Mouse (Mus musculus): Measurements from ENCODE around the gene Rasal3. TPM values are rescaled to one million over a fixed set of nuclear protein-coding genes. Genes with fewer than 3 reads are reported as not detected.
A peak's percentile ranks its signal among the peaks of the same experiment; 100 is the strongest.

Rasal3 gene
- polyA plus RNA-seq, 1 experiment = 0.96 TPM

DNA sequence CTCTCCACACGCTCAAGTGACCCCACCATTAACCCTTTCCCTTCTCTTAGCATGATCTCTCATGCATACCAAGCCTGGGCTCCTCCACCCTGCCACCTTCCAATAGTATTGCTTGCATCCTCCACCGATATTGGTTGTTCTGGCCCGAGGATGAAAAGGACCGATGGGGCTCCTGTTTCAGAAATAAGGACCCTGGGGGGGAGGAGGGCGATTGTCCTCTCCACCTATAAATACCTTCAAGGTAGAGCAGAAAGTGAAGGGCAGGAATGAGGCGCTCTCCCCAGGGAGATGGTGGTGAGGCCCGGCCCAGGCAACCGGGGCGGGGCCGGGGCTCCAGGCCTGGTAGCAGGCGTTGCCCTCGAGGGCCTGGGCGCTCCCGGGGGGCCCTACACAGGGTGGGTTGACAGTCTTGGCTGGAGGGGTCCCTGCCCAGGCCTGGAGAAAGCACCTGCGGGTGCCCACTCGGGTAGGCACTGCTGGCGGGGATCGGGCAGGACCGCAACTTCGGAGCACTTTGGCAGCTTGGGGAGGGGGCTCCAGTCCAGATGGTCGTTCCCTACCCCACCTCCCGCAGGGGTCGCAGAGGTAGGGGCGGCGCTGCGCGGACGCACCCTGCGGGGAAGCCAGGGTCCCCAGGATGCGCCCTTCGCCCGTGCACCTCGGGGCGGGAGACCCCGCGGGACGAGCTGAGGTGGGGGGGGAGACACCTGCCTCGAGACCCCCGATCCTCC is 14.8 kb downstream of the Rasal3 start:
- no peak overlapping the region for H3K27ac ChIP-seq (ENCODE audit: insufficient read depth, low read length)
- no peaks in the 10 kb centered on the region for H3K27me3 ChIP-seq (ENCODE audit: control insufficient read depth, insufficient read depth, low read length, poor library complexity, severe bottlenecking)
- H3K4me1 ChIP-seq (ENCODE audit: control insufficient read depth, insufficient read depth, low read length) = no peaks in the 10 kb centered on the region
- H3K9me3 ChIP-seq (replicated peaks; ENCODE audit: control insufficient read depth, insufficient read depth, low read length, poor library complexity, severe bottlenecking) = no peaks in the 10 kb centered on the region
- peak overlapping the region; percentile 75 for H3K9ac ChIP-seq (ENCODE audit: low read depth, poor library complexity, severe bottlenecking)
- TF ChIP-seq EP300 (IDR thresholded peaks at IDR 0.05; ENCODE audit: insufficient read depth, low read depth, low read length) = 0 out of 2 replicates have a peak, but pooled peaks have one; percentile 6
- TF ChIP-seq CTCF (IDR thresholded peaks at IDR 0.05; ENCODE audit: low read depth, low read length) = no peak
- no peak for TF ChIP-seq POLR2A (IDR thresholded peaks at IDR 0.05; ENCODE audit: insufficient read depth, low read length)
- H3K36me3 ChIP-seq (ENCODE audit: control insufficient read depth, insufficient read depth, low read length, poor library complexity, severe bottlenecking) = no peaks in the 10 kb centered on the region
- peak overlapping the region; percentile 93 for H3K4me3 ChIP-seq (ENCODE audit: low read depth, low read length)

DNA sequence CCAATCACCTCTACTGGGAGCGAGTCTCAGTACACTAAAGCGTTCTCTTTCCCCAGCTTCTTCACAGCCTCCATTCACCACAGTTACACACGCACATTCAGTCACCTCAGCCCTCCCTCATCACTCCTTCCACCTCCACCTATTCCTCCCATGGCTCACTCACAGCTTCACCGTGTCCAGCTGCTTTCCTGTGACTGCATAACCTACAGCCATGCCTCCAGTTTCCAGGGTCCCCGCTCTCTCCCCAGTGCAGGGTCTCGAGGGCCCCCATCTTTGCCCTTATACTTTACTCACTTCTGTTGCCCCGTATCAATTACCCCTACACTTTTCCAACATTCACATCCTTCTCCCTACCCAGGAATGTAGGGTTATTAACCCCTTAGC is 15.4 kb downstream of the Rasal3 start:
- Histone ChIP-seq H3K9ac (ENCODE audit: low read depth, poor library complexity, severe bottlenecking) (peak overlapping the region; percentile 75; the same call in 1 of the 2 replicates), H3K4me1 (ENCODE audit: control insufficient read depth, insufficient read depth, low read length) (no peaks in the 10 kb centered on the region), H3K27ac (ENCODE audit: insufficient read depth, low read length) (no peak overlapping the region), H3K27me3 (ENCODE audit: control insufficient read depth, insufficient read depth, low read length, poor library complexity, severe bottlenecking) (no peaks in the 10 kb centered on the region), H3K36me3 (ENCODE audit: control insufficient read depth, insufficient read depth, low read length, poor library complexity, severe bottlenecking) (no peaks in the 10 kb centered on the region), H3K4me3 (ENCODE audit: low read depth, low read length) (peak overlapping the region; percentile 93), H3K9me3 (replicated peaks; ENCODE audit: control insufficient read depth, insufficient read depth, low read length, poor library complexity, severe bottlenecking) (no peaks in the 10 kb centered on the region)
- TF ChIP-seq CTCF (IDR thresholded peaks at IDR 0.05; ENCODE audit: low read depth, low read length) = no peak
- no peak for TF ChIP-seq POLR2A (IDR thresholded peaks at IDR 0.05; ENCODE audit: insufficient read depth, low read length)
- TF ChIP-seq EP300 (IDR thresholded peaks at IDR 0.05; ENCODE audit: insufficient read depth, low read depth, low read length) = no peak

DNA sequence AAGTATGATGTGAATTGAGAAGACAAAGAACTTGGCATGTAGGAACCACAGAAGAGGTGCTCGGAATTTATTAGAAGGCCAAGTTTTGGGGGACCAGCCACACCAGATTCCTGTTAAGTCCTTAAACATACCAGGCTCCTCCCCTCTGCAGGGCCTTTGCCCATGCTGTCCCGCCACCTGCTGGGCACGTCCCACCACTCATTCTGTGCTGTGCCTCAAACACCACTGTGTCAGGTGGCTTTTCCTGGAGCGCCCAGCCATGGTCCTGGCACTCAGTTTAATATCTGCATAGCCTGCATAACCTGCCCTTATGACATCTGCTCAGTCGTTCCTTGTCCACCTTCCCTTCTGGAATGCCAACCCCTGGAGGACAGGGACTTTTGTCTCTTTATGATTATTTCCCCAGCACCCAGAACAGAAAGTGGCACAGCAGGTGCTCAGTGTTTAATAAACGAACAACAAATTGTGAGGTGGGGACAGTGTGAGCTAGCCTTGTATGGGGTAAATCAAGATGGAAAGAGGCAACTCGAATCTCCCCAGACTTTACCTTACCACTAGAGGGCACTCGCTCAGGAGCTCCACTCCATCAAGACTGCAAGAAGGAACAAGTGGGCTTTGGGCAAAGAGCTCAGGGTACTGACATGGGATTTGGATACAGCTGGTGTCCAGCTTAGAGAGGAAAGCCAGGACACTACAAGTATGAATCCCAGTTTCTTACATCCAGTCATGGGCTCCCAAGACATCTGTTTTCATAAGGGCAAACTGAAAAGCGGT is 16.5 kb downstream of the Rasal3 start:
- H3K9ac ChIP-seq (ENCODE audit: low read depth, poor library complexity, severe bottlenecking) = no peak overlapping the region
- H3K27me3 ChIP-seq (ENCODE audit: control insufficient read depth, insufficient read depth, low read length, poor library complexity, severe bottlenecking) = no peaks in the 10 kb centered on the region
- no peak overlapping the region for H3K4me3 ChIP-seq (ENCODE audit: low read depth, low read length)
- H3K9me3 ChIP-seq (replicated peaks; ENCODE audit: control insufficient read depth, insufficient read depth, low read length, poor library complexity, severe bottlenecking) = no peaks in the 10 kb centered on the region
- no peaks in the 10 kb centered on the region for H3K4me1 ChIP-seq (ENCODE audit: control insufficient read depth, insufficient read depth, low read length)
- H3K36me3 ChIP-seq (ENCODE audit: control insufficient read depth, insufficient read depth, low read length, poor library complexity, severe bottlenecking) = no peaks in the 10 kb centered on the region
- H3K27ac ChIP-seq (ENCODE audit: insufficient read depth, low read length) = no peak overlapping the region
- no peak for TF ChIP-seq EP300 (IDR thresholded peaks at IDR 0.05; ENCODE audit: insufficient read depth, low read depth, low read length)
- no peak for TF ChIP-seq POLR2A (IDR thresholded peaks at IDR 0.05; ENCODE audit: insufficient read depth, low read length)
- peak; percentile 71 for TF ChIP-seq CTCF (IDR thresholded peaks at IDR 0.05; ENCODE audit: low read depth, low read length)

DNA sequence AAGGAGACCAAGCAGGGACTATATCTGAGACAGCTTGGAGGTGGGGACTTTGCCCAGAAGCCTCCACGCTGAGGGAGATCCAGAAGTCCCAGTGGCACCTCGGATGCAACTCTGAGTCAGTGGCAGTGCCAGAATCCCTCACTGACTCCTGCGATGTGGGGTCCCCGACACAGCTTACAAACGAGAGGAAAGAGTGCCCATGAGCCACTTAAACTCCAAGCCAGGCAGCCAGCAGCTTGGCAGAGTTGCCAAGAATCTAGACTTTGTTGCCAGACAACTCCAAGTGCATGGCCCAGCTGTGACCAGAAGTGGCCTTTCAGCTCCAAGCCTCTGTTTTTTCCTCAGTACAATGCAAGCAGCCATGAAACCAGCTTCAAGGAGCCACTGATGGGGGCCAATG is 19.7 kb downstream of the Rasal3 start:
- H3K9ac ChIP-seq (ENCODE audit: low read depth, poor library complexity, severe bottlenecking) = no peak overlapping the region
- no peak overlapping the region for H3K4me3 ChIP-seq (ENCODE audit: low read depth, low read length)
- no peaks in the 10 kb centered on the region for H3K27me3 ChIP-seq (ENCODE audit: control insufficient read depth, insufficient read depth, low read length, poor library complexity, severe bottlenecking)
- no peaks in the 10 kb centered on the region for H3K36me3 ChIP-seq (ENCODE audit: control insufficient read depth, insufficient read depth, low read length, poor library complexity, severe bottlenecking)
- H3K27ac ChIP-seq (ENCODE audit: insufficient read depth, low read length) = no peak overlapping the region
- H3K4me1 ChIP-seq (ENCODE audit: control insufficient read depth, insufficient read depth, low read length) = peaks cover 2% of the 10 kb centered on the region
- no peaks in the 10 kb centered on the region for H3K9me3 ChIP-seq (replicated peaks; ENCODE audit: control insufficient read depth, insufficient read depth, low read length, poor library complexity, severe bottlenecking)
- TF ChIP-seq CTCF (IDR thresholded peaks at IDR 0.05; ENCODE audit: low read depth, low read length) (no peak), EP300 (IDR thresholded peaks at IDR 0.05; ENCODE audit: insufficient read depth, low read depth, low read length) (no peak), POLR2A (IDR thresholded peaks at IDR 0.05; ENCODE audit: insufficient read depth, low read length) (no peak)

DNA sequence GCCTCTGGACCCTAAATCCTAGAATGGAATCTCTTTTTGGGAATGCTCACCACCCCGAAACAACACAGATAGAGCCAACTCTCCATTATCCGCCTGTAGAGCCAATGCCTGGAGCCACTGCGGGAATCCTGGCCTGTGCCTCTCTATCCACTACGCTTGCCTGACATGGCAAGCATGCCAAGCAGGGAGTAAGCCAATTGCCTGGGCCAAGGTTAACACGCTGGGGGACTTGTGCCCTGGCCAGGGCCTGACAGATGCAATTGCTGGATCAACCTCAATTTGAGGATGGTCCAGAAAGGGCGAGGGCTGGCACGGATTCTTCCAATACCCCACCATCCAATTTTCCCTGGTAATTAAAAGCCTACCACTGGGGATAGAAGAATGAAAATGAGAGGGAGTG is 20.8 kb downstream of the Rasal3 start:
- TF ChIP-seq EP300 (IDR thresholded peaks at IDR 0.05; ENCODE audit: insufficient read depth, low read depth, low read length) = no peak
- no peak for TF ChIP-seq CTCF (IDR thresholded peaks at IDR 0.05; ENCODE audit: low read depth, low read length)
- no peak for TF ChIP-seq POLR2A (IDR thresholded peaks at IDR 0.05; ENCODE audit: insufficient read depth, low read length)
- Histone ChIP-seq H3K9ac (ENCODE audit: low read depth, poor library complexity, severe bottlenecking) (no peak overlapping the region), H3K9me3 (replicated peaks; ENCODE audit: control insufficient read depth, insufficient read depth, low read length, poor library complexity, severe bottlenecking) (no peaks in the 10 kb centered on the region), H3K27me3 (ENCODE audit: control insufficient read depth, insufficient read depth, low read length, poor library complexity, severe bottlenecking) (no peaks in the 10 kb centered on the region), H3K4me1 (ENCODE audit: control insufficient read depth, insufficient read depth, low read length) (peaks cover 2% of the 10 kb centered on the region), H3K36me3 (ENCODE audit: control insufficient read depth, insufficient read depth, low read length, poor library complexity, severe bottlenecking) (no peaks in the 10 kb centered on the region; the same call in none of the 2 replicates), H3K4me3 (ENCODE audit: low read depth, low read length) (no peak overlapping the region), H3K27ac (ENCODE audit: insufficient read depth, low read length) (no peak overlapping the region)

DNA sequence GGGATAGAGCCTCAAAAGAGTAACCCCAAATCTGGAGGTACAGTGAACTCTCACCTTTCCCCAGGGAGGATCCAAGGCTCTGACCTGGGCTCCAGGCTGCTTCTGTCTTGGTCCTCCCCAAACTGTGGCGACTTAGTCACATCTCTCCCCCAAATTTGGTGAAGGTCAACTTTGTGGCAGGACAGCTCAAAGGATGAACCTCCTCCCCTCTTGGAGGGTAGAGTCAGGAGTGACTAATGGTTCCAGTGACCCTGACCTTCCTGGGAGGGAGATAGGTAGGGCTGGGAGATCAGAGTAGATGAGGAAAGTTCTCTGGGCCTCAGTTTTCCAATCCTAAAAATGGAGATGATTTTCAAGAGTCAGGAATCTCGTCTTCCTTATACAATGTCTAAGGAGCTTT is 24.6 kb downstream of the Rasal3 start:
- Histone ChIP-seq H3K9ac (ENCODE audit: low read depth, poor library complexity, severe bottlenecking) (no peak overlapping the region), H3K36me3 (ENCODE audit: control insufficient read depth, insufficient read depth, low read length, poor library complexity, severe bottlenecking) (peaks cover 7% of the 10 kb centered on the region)

More for the DNA sequence above, 24.6 kb downstream of the Rasal3 start:
- Histone ChIP-seq H3K27me3 (ENCODE audit: control insufficient read depth, insufficient read depth, low read length, poor library complexity, severe bottlenecking) (no peaks in the 10 kb centered on the region), H3K4me3 (ENCODE audit: low read depth, low read length) (no peak overlapping the region), H3K4me1 (ENCODE audit: control insufficient read depth, insufficient read depth, low read length) (peaks cover 2% of the 10 kb centered on the region), H3K9me3 (replicated peaks; ENCODE audit: control insufficient read depth, insufficient read depth, low read length, poor library complexity, severe bottlenecking) (no peaks in the 10 kb centered on the region), H3K27ac (ENCODE audit: insufficient read depth, low read length) (no peak overlapping the region)
- no peak for TF ChIP-seq POLR2A (IDR thresholded peaks at IDR 0.05; ENCODE audit: insufficient read depth, low read length)
- TF ChIP-seq EP300 (IDR thresholded peaks at IDR 0.05; ENCODE audit: insufficient read depth, low read depth, low read length) = no peak
- TF ChIP-seq CTCF (IDR thresholded peaks at IDR 0.05; ENCODE audit: low read depth, low read length) = no peak
